ENCODE assay signal across 10 mouse cellular contexts in the genomic region with DNA sequence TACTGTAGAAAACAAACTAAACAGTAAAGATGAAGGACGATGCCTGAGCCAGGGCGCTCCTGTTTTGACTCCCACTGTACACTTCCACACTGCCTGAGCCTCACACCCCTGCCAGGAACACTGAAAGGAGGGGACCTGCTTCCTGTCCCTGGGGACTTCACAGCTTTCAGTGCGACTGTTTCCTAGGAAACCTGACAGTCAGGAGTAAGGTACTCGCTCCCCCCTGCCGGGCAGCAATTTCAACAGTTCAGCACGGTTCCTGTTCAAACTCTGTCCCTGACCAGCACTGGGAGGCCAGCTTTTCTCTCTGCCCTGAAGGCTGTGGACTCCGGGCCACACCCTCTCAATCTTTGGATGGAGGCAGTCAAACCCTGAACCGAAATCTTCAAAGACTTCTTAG. TPM values are rescaled to one million over a fixed set of nuclear protein-coding genes. Genes with fewer than 3 reads are reported as not detected.
DNase-seq lines count a peak whose midpoint lies in the region; ATAC-seq and TF ChIP-seq lines count a peak whose summit lies in the region.
"Had no signal": no experiment of that assay in that cellular context is flagged by ENCODE, and none has a peak within 500 bp of the region (broad histone marks: within the 10 kb centered on the region; RNA-seq: fewer than 3 reads in every experiment).

No protein-coding gene starts in this region.

- DNase-seq in adrenal gland, adult 2 months = peak; percentile 7
- DNase-seq in adrenal gland, adult 18-20 months (ENCODE audit: low spot score in 2 of 2) = no peak
- DNase-seq in CH12.LX (ENCODE audit: extremely low read depth) = no peak
- peak; percentile 70 for DNase-seq in forebrain, embryonic 14.5 days (ENCODE audit: low spot score)
- peak; percentile 61 for DNase-seq in midbrain, embryonic 10.5 days (ENCODE audit: low spot score)
- no peak for DNase-seq in layer of hippocampus, adult 18-20 months (ENCODE audit: low spot score in 2 of 2)
- no peak for DNase-seq in kidney, adult 9 months
- DNase-seq: heart, postnatal 14 days had no signal

- no peaks in the 10 kb centered on the region for H3K79me2 ChIP-seq in CH12.LX (replicated peaks; ENCODE audit: control insufficient read depth, extremely low read depth, insufficient read depth, poor library complexity, severe bottlenecking)

- in situ Hi-C loops in CH12.LX (cut with MboI; ENCODE audit: low pct_ligation_motif_present, low pct_unique_long_range_greater_than_20kb, low sequenced_read_pairs) = no loop called here

- H3K36me3 ChIP-seq in CH12.LX (replicated peaks in 1 of 2; ENCODE audit: control insufficient read depth in 1 of 2, insufficient read depth in 1 of 2, low read length in 1 of 2) = no peaks in the 10 kb centered on the region
- no peaks in the 10 kb centered on the region for H3K36me3 ChIP-seq in forebrain, embryonic 14.5 days (ENCODE audit: control insufficient read depth, insufficient read depth, low read length)
- no peaks in the 10 kb centered on the region for H3K36me3 ChIP-seq in midbrain, embryonic 10.5 days

- WGBS in forebrain, embryonic 14.5 days = 4% methylated on average over 8 of the region's 8 CpGs
- 4% methylated on average over 8 of the region's 8 CpGs for WGBS in midbrain, embryonic 10.5 days

- peaks cover 4 to 31% of the 10 kb centered on the region in 2 experiments; a peak in 3 of 4 replicates for H3K4me1 ChIP-seq in CH12.LX (ENCODE audit: control insufficient read depth in 1 of 2, insufficient read depth in 2 of 2)
- peaks cover 8% of the 10 kb centered on the region; the same call in 1 of the 2 replicates for H3K4me1 ChIP-seq in forebrain, embryonic 14.5 days (ENCODE audit: control insufficient read depth, insufficient read depth, low read length)
- peaks cover 14% of the 10 kb centered on the region for H3K4me1 ChIP-seq in midbrain, embryonic 10.5 days

- H3K4me2 ChIP-seq in CH12.LX (ENCODE audit: insufficient read depth, low read depth, poor library complexity, severe bottlenecking) = peak overlapping the region; percentile 77
- H3K4me2 ChIP-seq in forebrain, embryonic 14.5 days (ENCODE audit: low read length) = peak overlapping the region; percentile 9; the same call in 1 of the 2 replicates

- TF ChIP-seq CTCF in CH12.LX (conservative IDR thresholded peaks at IDR 0.05 in 1 of 2, IDR thresholded peaks at IDR 0.05 in 1 of 2; ENCODE audit: low read depth in 2 of 2, low read length in 2 of 2) = no peak

- TF ChIP-seq EP300 in CH12.LX (IDR thresholded peaks at IDR 0.05; ENCODE audit: low read length) = no peak

- peak; percentile 70 for ATAC-seq in forebrain, embryonic 14.5 days
- no peak for ATAC-seq in erythroblast, adult 5-6 weeks (replicated peaks; ENCODE audit: low FRiP score, poor library complexity, severe bottlenecking)

- TF ChIP-seq RAD21 in CH12.LX (IDR thresholded peaks at IDR 0.05; ENCODE audit: low read depth, low read length) = no peak

- no peak for TF ChIP-seq POLR2A in CH12.LX (IDR thresholded peaks at IDR 0.05; ENCODE audit: low read depth, low read length)

- no peak overlapping the region for H3K27ac ChIP-seq in CH12.LX (ENCODE audit: insufficient read depth, low read depth)
- no peak overlapping the region for H3K27ac ChIP-seq in forebrain, embryonic 14.5 days (ENCODE audit: low read depth, low read length)
- H3K27ac ChIP-seq in midbrain, embryonic 10.5 days (replicated peaks) = peak overlapping the region; percentile 61

- dilution Hi-C loops in CH12.LX (cut with MboI; ENCODE audit: extremely low pct_ligation_motif_present, extremely low pct_unique_long_range_greater_than_20kb, low sequenced_read_pairs) = no loop called here

- no peaks in the 10 kb centered on the region for H3K27me3 ChIP-seq in CH12.LX (replicated peaks)
- H3K27me3 ChIP-seq in forebrain, embryonic 14.5 days (replicated peaks; ENCODE audit: control insufficient read depth, insufficient read depth, low read length) = no peaks in the 10 kb centered on the region
- H3K27me3 ChIP-seq in midbrain, embryonic 10.5 days (ENCODE audit: low read depth, poor library complexity, severe bottlenecking) = no peaks in the 10 kb centered on the region

- H3K9ac ChIP-seq in CH12.LX (ENCODE audit: insufficient read depth, low read depth) = peak overlapping the region; percentile 35; the same call in 1 of the 2 replicates
- peak overlapping the region; percentile 13; the same call in 1 of the 2 replicates for H3K9ac ChIP-seq in forebrain, embryonic 14.5 days (ENCODE audit: low read length)

- H3K9me3 ChIP-seq in CH12.LX (replicated peaks; ENCODE audit: low read length) = no peaks in the 10 kb centered on the region
- H3K9me3 ChIP-seq in forebrain, embryonic 14.5 days (replicated peaks; ENCODE audit: control insufficient read depth, low read length) = no peaks in the 10 kb centered on the region
- H3K9me3 ChIP-seq in midbrain, embryonic 10.5 days (replicated peaks) = no peaks in the 10 kb centered on the region
- H3K9me3 ChIP-seq: megakaryocyte, embryonic 14.5 days had no signal

- H3K4me3 ChIP-seq in CH12.LX (replicated peaks in 1 of 3; ENCODE audit: low read depth in 2 of 3, low read length in 2 of 3, poor library complexity in 1 of 3) = no peak overlapping the region
- no peak overlapping the region for H3K4me3 ChIP-seq in forebrain, embryonic 14.5 days (ENCODE audit: low read depth, low read length)
- peak overlapping the region; percentile 24; the same call in 1 of the 2 replicates for H3K4me3 ChIP-seq in midbrain, embryonic 10.5 days
- H3K4me3 ChIP-seq: megakaryocyte, embryonic 14.5 days had no signal

TF ChIP-seq in CH12.LX, 34 proteins besides CTCF, POLR2A, EP300 and RAD21:
- TF ChIP-seq MEF2A (IDR thresholded peaks at IDR 0.05; ENCODE audit: borderline replicate concordance, low read depth, low read length) = no peak
- no peak for TF ChIP-seq JUN (IDR thresholded peaks at IDR 0.05; ENCODE audit: insufficient read depth, low read depth, low read length)
- TF ChIP-seq MYC (IDR thresholded peaks at IDR 0.05; ENCODE audit: low read depth, low read length) = no peak
- TF ChIP-seq ZMIZ1 (IDR thresholded peaks at IDR 0.05; ENCODE audit: low read depth, low read length) = no peak
- TF ChIP-seq CHD2 (IDR thresholded peaks at IDR 0.05; ENCODE audit: low read length) = no peak
- TF ChIP-seq MAFK (IDR thresholded peaks at IDR 0.05; ENCODE audit: insufficient replicate concordance, low read length) = no peak
- TF ChIP-seq ZC3H11A (IDR thresholded peaks at IDR 0.05; ENCODE audit: low read depth, low read length) = no peak
- TF ChIP-seq GABPA (IDR thresholded peaks at IDR 0.05; ENCODE audit: insufficient replicate concordance, low read depth, low read length) = no peak
- TF ChIP-seq KAT2A (IDR thresholded peaks at IDR 0.05; ENCODE audit: insufficient replicate concordance, low read length) = no peak
- no peak for TF ChIP-seq USF2 (conservative IDR thresholded peaks at IDR 0.05; ENCODE audit: low read depth, low read length)
- no peak for TF ChIP-seq MAX (IDR thresholded peaks at IDR 0.05; ENCODE audit: low read length)
- no peak for TF ChIP-seq TBP (conservative IDR thresholded peaks at IDR 0.05; ENCODE audit: low read depth, low read length)
- TF ChIP-seq PAX5 (IDR thresholded peaks at IDR 0.05; ENCODE audit: low read length) = no peak

RNA-seq across cellular contexts. Expression of a gene that starts 0.8 kb away (rescaled TPM):
- total RNA-seq in adrenal gland, adult 2 months (2021) = under 1 TPM; 0.23 to 0.24 TPM
- polyA plus RNA-seq in adrenal gland, adult 2 months (2012; rRNA removed) = 0.17 and 0.21 TPM in 2 replicates
- total RNA-seq in adrenal gland, adult 18-20 months (2021) = under 1 TPM; 0.19 to 0.30 TPM
- total RNA-seq in CH12.LX (2012; rRNA removed) (0.08 TPM in 2 replicates), CH12.LX (2014; rRNA removed) (0.12 and 0.15 TPM in 2 replicates)
- 0.49 and 0.67 TPM in 2 replicates for polyA plus RNA-seq in CH12.LX (2012; ENCODE audit: insufficient read length, low read depth)
- polyA plus RNA-seq in forebrain, embryonic 14.5 days (2014; fragmentation: Nextera tagmentation; extraction: Ambion mirVana) = 0.38 TPM in 2 replicates
- 0.09 and 0.12 TPM in 2 replicates for polyA plus RNA-seq in midbrain, embryonic 10.5 days (2016; fragmentation: Nextera tagmentation; extraction: Ambion mirVana)
- total RNA-seq in erythroblast, adult 5-6 weeks (2015; ENCODE audit: low replicate concordance) = not detected in 2 replicates
- not detected in 2 replicates for total RNA-seq in erythroblast, adult 5-6 weeks (2017; ENCODE audit: low replicate concordance)
- total RNA-seq in layer of hippocampus, adult 18-20 months (2021) = 1 to 10 TPM; 6.2 to 7.2 TPM

RNA-seq across cellular contexts. Expression of a gene that starts 11.8 kb away (rescaled TPM):
- total RNA-seq in adrenal gland, adult 2 months (2021) = 100 to 1,000 TPM; 240 to 258 TPM
- 245 and 268 TPM in 2 replicates for polyA plus RNA-seq in adrenal gland, adult 2 months (2012; rRNA removed)
- 100 to 1,000 TPM; 204 to 208 TPM for total RNA-seq in adrenal gland, adult 18-20 months (2021)
- total RNA-seq in CH12.LX (2012; rRNA removed) (1,338 and 1,365 TPM in 2 replicates), CH12.LX (2014; rRNA removed) (929 and 1,216 TPM in 2 replicates)
- 230 and 249 TPM in 2 replicates for polyA plus RNA-seq in CH12.LX (2012; ENCODE audit: insufficient read length, low read depth)
- polyA plus RNA-seq in forebrain, embryonic 14.5 days (2014; fragmentation: Nextera tagmentation; extraction: Ambion mirVana) = 76.5 and 100 TPM in 2 replicates
- 113 and 126 TPM in 2 replicates for polyA plus RNA-seq in midbrain, embryonic 10.5 days (2016; fragmentation: Nextera tagmentation; extraction: Ambion mirVana)
- 123 and 147 TPM in 2 replicates for total RNA-seq in erythroblast, adult 5-6 weeks (2015; ENCODE audit: low replicate concordance)
- total RNA-seq in erythroblast, adult 5-6 weeks (2017; ENCODE audit: low replicate concordance) = 99.9 and 139 TPM in 2 replicates
- 100 to 1,000 TPM; 158 to 159 TPM for total RNA-seq in layer of hippocampus, adult 18-20 months (2021)

Comparison
In these comparisons a context has a peak if more than half of its experiments do, and no peak if none do; other contexts are left out.
1. DNase-seq: peak in adrenal gland, adult 2 months (single experiment), forebrain, embryonic 14.5 days (single experiment) and midbrain, embryonic 10.5 days (single experiment); none in adrenal gland, adult 18-20 months (0 of 2), CH12.LX (single experiment), layer of hippocampus, adult 18-20 months (0 of 2) and kidney, adult 9 months (single experiment).
2. RNA of a gene that starts 0.8 kb away (total RNA-seq): 6.2 to 7.2 TPM in layer of hippocampus, adult 18-20 months; 0.19 to 0.30 TPM in adrenal gland, adult 18-20 months, 0.23 to 0.24 TPM in adrenal gland, adult 2 months, 0.08 to 0.15 TPM in CH12.LX and not detected in erythroblast, adult 5-6 weeks; every median in the first group is over 4 times any median in the second.